Mouse (Mus musculus) heart, postnatal 0 days (tissue): ENCODE results near the gene Zpbp2. TPM values are rescaled to one million over a fixed set of nuclear protein-coding genes. Genes with fewer than 3 reads are reported as not detected.
A peak's percentile ranks its signal among the peaks of the same experiment; 100 is the strongest.

ENCODE experiments used
- ATAC-seq: fragments of 200-750 bp; cut with Nextera tagmentation; 2 replicates; pipeline ENCODE4 v1.8.0; 2017; ENCODE audit warnings: low read depth, moderate number of reproducible peaks, moderate library complexity; ENCODE audit not compliant: insufficient read depth
- DNase-seq: peaks from one replicate; pipeline ENCODE4 v3.0.0-alpha.2; 2016; ENCODE audit warnings: low spot score
- H3K27ac ChIP-seq: fragments of 300-500 bp; sonication (generic); 2 replicates; pipeline ENCODE4 v1.5.1; 2014; ENCODE audit warnings: low read depth, mild to moderate bottlenecking
- H3K27me3 ChIP-seq: fragments of 300-500 bp; sonication (generic); 2 replicates; pipeline ENCODE4 v1.6.1; 2014; ENCODE audit warnings: low read length, mixed read lengths; ENCODE audit not compliant: control insufficient read depth, insufficient read depth
- H3K36me3 ChIP-seq: fragments of 300-500 bp; sonication (generic); replicated peaks from 2 replicates; pipeline ENCODE4 v1.6.1; 2014; ENCODE audit warnings: low read length, mixed read lengths; ENCODE audit not compliant: control insufficient read depth, insufficient read depth
- H3K4me1 ChIP-seq: fragments of 300-500 bp; sonication (generic); 2 replicates; pipeline ENCODE4 v1.6.1; 2014; ENCODE audit warnings: antibody characterized with exemption; ENCODE audit not compliant: control insufficient read depth, insufficient read depth
- H3K4me2 ChIP-seq: fragments of 300-500 bp; sonication (generic); 2 replicates; pipeline ENCODE4 v1.6.1; 2014; ENCODE audit warnings: low read depth, mild to moderate bottlenecking, low read length, moderate library complexity
- H3K4me3 ChIP-seq: fragments of 300-500 bp; sonication (generic); 2 replicates; pipeline ENCODE4 v1.5.1; 2014; ENCODE audit warnings: low read depth, low read length
- H3K9ac ChIP-seq: fragments of 300-500 bp; sonication (generic); replicated peaks from 2 replicates; pipeline ENCODE4 v1.6.1; 2014; ENCODE audit warnings: low read depth, low read length, mixed read lengths
- H3K9me3 ChIP-seq: fragments of 300-500 bp; sonication (generic); replicated peaks from 2 replicates; pipeline ENCODE4 v1.6.1; 2016; ENCODE audit warnings: low read length; ENCODE audit not compliant: control insufficient read depth
- CTCF ChIP-seq: IDR thresholded peaks from 2 replicates; pipeline ENCODE4 v1.5.1; 2016; ENCODE audit warnings: antibody characterized with exemption, control low read depth, low read depth
- EP300 ChIP-seq: IDR thresholded peaks from 2 replicates; pipeline ENCODE4 v1.6.1; 2016; ENCODE audit warnings: antibody characterized with exemption, low read depth
- WGBS: fragments of 180-500 bp; shearing (Covaris S2); extraction: QIAGEN DNeasy Blood & Tissue Kit; methylation state at CpG from one replicate; pipeline ENCODE4 v1.1.7; 2014; 5-methylcytosine and 5-hydroxymethylcytosine counted together
- polyA plus RNA-seq: library from polyadenylated mRNA; unstranded; fragments of >200 nt; fragmentation: Nextera tagmentation; extraction: Ambion mirVana; gene quantifications from 2 replicates; pipeline ENCODE4 v1.2.1, GENCODE M21; 2015
- total RNA-seq: library from RNA; depleted of rRNA; stranded (reverse); fragments of >200 nt; gene quantifications from 2 replicates; pipeline ENCODE4 v1.2.3, GENCODE M21; 2014; ENCODE audit warnings: low replicate concordance

Zpbp2 gene
- total and polyA plus RNA-seq, 2 experiments from 2014 or later: 0.14 TPM; not detected in 1

GRCm38 (mm10) chr11:98583571-98583970 lies 32.7 kb downstream of the Zpbp2 start:
- H3K4me1 ChIP-seq: peaks cover 30% of the 10 kb centered on the region
- no peak overlapping the region for H3K27ac ChIP-seq
- no peak overlapping the region for H3K9ac ChIP-seq
- TF ChIP-seq EP300 (no peak), CTCF (0 out of 2 replicates have a peak, but pooled peaks have one; percentile 10)
- no peaks in the 10 kb centered on the region for H3K27me3 ChIP-seq
- no peak overlapping the region for H3K4me3 ChIP-seq
- H3K4me2 ChIP-seq: no peak overlapping the region
- DNase-seq (no peak), ATAC-seq (no peak)
- no peaks in the 10 kb centered on the region for H3K9me3 ChIP-seq
- H3K36me3 ChIP-seq: peaks cover 22% of the 10 kb centered on the region
- 26% methylated on average over 3 of the region's 3 CpGs for WGBS

DNA sequence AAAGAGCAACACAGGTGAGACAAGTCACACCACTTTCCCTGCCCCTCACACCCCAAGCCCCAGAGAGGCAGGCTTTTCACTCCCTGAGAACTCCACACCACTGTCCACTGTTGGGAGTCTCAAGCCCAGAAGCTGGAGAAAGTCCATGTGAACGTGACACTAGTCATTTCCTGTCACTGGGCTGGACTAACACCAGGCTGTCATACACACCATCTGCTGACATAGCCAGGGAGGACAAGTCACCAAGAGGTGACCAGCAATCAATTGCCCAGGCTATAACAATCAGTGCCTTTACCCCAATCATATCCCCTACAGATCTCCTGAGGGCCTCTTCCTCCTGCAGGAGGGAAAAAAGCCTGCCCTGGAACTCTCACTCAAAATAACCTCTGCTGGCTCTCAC lies 33.2 kb downstream of the Zpbp2 start:
- H3K27ac ChIP-seq: no peak overlapping the region

GRCm38 (mm10) chr11:98584629-98585177 lies 33.8 kb downstream of the Zpbp2 start:
- no peak overlapping the region for H3K4me2 ChIP-seq
- no peaks in the 10 kb centered on the region for H3K27me3 ChIP-seq
- DNase-seq (no peak), ATAC-seq (no peak)
- H3K36me3 ChIP-seq: peaks cover 22% of the 10 kb centered on the region
- H3K27ac ChIP-seq: no peak overlapping the region
- H3K4me1 ChIP-seq: peaks cover 39% of the 10 kb centered on the region
- 83% methylated on average over 6 of the region's 6 CpGs for WGBS
- TF ChIP-seq EP300 (no peak), CTCF (no peak)
- no peak overlapping the region for H3K9ac ChIP-seq
- H3K9me3 ChIP-seq: no peaks in the 10 kb centered on the region
- no peak overlapping the region for H3K4me3 ChIP-seq

More for the DNA sequence above, 33.2 kb downstream of the Zpbp2 start:
- DNase-seq (no peak), ATAC-seq (no peak)
- Histone ChIP-seq H3K36me3 (peaks cover 22% of the 10 kb centered on the region), H3K27me3 (no peaks in the 10 kb centered on the region), H3K9me3 (no peaks in the 10 kb centered on the region), H3K4me1 (peaks cover 34% of the 10 kb centered on the region), H3K9ac (no peak overlapping the region), H3K4me3 (no peak overlapping the region), H3K4me2 (no peak overlapping the region)
- 36% methylated on average over 1 of the region's 1 CpGs for WGBS
- no peak for TF ChIP-seq CTCF
- no peak for TF ChIP-seq EP300

DNA sequence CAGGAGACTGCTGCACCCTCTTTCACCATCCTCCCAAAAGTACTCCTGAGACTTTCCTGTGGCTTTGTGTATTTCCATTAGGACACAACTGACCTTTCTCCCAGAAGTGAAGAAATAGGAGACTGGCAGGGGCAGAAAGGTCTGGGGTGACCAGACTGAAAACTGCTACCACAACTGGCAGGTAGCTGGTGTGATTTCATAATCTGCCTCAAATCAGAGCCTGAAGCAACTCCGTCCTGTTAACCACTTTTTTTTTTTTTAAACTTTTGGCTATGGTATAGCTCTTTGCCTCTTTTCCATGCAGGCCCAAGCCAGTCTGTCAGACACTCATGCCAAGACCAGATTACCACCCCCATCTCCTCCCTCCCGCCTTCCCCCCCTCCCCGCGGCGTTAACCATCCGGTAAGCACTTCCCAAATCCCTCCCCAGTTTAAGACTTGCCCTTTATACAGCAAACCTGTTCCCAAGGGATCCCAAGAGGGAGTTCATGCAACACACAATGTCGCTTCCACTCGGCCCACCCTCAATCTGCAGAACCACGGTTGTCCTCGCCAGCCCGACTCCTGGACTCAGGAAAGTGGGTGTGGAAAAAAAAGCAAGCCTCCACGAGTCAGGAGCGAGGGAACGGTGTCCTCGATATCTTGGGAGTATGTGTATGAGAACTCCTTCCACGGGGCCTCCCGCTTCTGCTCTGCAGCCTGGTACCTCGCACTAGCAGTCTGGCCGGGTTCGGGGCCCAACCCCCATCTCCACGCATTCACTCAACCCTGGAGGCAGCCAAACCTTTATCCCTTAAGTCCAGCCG lies 35.4 kb downstream of the Zpbp2 start:
- Histone ChIP-seq H3K27ac (peak overlapping the region; percentile 92), H3K4me1 (peaks cover 39% of the 10 kb centered on the region), H3K4me3 (peak overlapping the region; percentile 79), H3K9me3 (no peaks in the 10 kb centered on the region), H3K36me3 (peaks cover 20% of the 10 kb centered on the region), H3K4me2 (peak overlapping the region; percentile 78), H3K9ac (peak overlapping the region; percentile 81), H3K27me3 (no peaks in the 10 kb centered on the region)
- DNase-seq (peak; percentile 38), ATAC-seq (0 out of 2 replicates have a peak, but pooled peaks have one; percentile 1)
- no peak for TF ChIP-seq EP300
- no peak for TF ChIP-seq CTCF
- 1% methylated on average over 22 of the region's 22 CpGs for WGBS

- DNase-seq (peak; percentile 96), ATAC-seq (peak; percentile 88)
- Histone ChIP-seq H3K9me3 (no peaks in the 10 kb centered on the region), H3K9ac (peak within 1 kb of the TSS; percentile 81), H3K4me2 (peak within 1 kb of the TSS; percentile 78), H3K4me3 (peak within 1 kb of the TSS; percentile 79), H3K27ac (peak within 1 kb of the TSS; percentile 92), H3K4me1 (peaks cover 39% of the 10 kb centered on the region), H3K36me3 (peaks cover 14% of the 10 kb centered on the region), H3K27me3 (no peaks in the 10 kb centered on the region)
- under 1% methylated on average over 48 of the region's 49 CpGs for WGBS
- TF ChIP-seq CTCF: no peak
- TF ChIP-seq EP300: no peak
Observed at GRCm38 (mm10) chr11:98586892-98587563, 36.1 kb downstream of the Zpbp2 start, which contains the start of gene Ormdl3. TSS of gene Ormdl3 (minus strand) at chr11:98587368.
